Mouse (Mus musculus): Measurements from ENCODE around the gene Dhx34.
"Not testable (repeated sequence)": the region's sequence is repeated elsewhere in the genome, so short reads cannot be mapped to it uniquely, and the experiment has no call there.

Dhx34 gene

DNA sequence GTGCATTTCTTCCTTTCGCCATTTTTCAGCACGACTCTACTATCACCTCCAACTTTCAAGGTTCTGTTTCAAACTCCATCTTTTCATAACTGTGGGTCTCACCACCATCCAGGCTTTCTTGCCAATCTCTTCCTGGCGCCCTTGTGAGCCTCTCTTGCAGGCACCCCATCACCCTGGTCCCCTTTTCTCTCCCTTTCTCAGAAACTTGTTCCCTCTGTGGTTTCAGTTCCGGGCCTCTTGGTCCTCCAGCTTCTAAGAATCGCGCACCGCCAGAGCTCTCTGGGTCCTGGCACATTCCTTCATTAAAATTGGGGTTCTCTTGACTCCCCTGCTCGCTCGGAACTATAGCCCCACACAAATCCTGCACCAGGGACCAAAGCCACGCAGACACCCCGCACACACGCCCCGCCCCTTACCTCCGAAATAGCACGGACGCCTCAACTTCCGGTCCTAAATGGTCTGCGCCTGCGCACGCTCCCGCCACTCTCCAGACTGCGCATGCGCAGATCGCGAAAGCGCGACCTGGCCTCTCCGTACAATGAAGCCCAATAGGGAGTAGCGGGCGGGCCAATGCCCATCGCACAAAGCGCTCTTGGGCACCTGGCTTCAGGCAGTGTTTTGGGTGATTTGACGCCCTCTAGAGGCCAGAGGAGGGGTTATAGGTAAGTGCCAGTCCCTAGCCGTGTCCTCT lies at the start of gene Dhx34:
TSS of gene Dhx34 (minus strand) at position 456 of the 691 bp plus-strand sequence.
- in situ Hi-C loops (cut with MseI, MboI): loop anchor here in 1 of 2 experiments (5.0 kb wide), 1 partner anchor 51 kb away; the partner anchor contains the start of gene Inafm1

DNA sequence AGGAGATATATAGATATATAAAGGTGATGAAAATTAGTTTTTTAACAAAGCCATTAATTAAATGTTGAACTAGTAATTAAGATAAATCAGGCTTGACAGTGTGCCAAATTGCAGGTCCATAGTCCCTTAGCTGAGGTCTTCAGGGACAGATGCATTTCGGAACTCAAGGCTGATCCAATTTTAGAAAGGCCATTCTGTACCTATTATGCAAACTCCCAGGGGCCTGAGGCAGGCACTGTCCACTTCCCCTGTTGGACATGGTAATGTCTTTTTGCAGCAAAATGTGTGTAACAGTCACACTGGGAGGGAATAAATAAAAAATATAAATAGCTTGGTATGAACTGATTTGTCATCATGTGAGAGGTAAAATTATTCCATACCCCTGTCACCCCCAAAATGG lies 49.3 kb upstream of the Dhx34 start:
- in situ Hi-C loops (cut with MseI, MboI): loop anchor here (5.0 kb wide), 2 partner anchors 49 to 79 kb away; partner anchors contain the start of gene Dhx34 (in 1 of the 2)

DNA sequence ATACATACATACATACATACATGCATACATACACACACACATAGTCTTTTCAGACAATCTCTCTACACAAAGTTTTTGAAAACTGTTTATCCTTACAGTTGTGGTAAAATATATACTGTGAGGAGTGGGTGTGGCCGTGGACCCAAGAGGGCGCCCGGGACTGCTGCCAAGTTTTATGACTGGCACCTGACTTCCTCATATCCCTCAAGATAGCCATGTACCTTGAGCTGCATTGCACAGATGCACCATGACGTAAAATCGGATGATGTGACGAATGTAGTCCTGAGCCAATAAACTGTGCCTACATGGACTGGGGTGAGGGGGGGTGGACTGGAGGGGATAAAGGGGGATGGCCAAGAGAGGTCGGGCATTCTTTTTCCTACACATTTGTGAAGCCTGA lies 44.8 kb upstream of the Dhx34 start:
- in situ Hi-C loops (cut with MseI, MboI): not testable (repeated sequence)

DNA sequence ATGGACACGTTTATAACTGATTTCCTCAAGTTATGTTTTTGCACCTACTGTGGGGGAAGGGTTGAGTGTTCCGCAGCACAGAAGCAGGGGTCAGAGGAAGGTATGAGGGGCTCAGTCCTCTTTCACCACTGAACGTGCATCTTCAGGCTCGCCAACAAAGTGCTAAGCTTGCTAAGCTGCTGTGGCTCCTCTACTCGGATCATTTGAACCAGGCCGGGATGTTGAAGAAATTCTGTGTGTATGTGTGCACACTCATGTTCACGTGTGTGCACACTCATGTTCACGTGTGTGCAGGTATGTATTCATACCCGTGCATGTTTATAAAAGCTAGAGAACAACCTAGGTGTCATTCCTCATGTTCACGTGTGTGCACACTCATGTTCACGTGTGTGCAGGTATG lies 44.0 kb upstream of the Dhx34 start:
- in situ Hi-C loops (cut with MseI, MboI): no loop called here

DNA sequence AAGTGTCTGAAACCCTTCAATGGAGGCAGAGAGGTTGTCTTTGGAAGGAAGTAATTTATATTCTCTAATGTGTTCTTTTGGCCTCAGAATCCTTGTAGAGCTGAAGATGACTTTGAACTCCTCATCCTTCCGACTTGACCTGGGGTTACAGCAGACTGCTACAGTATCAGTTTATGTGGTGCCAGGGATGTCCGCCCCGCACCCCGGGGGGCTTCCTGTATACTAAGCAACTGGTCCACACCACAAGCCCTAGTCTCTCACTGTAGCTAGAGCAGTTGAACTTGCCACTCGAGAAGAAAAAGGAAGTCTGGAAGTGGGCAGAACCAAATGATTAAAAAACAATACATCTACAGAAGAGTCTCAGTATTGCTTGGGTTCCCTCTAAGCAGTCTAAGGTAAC lies 42.0 kb upstream of the Dhx34 start:
- in situ Hi-C loops (cut with MseI, MboI): loop anchor here in 1 of 2 experiments (5.0 kb wide), 1 partner anchor 72 kb away; no protein-coding TSS in a partner anchor

DNA sequence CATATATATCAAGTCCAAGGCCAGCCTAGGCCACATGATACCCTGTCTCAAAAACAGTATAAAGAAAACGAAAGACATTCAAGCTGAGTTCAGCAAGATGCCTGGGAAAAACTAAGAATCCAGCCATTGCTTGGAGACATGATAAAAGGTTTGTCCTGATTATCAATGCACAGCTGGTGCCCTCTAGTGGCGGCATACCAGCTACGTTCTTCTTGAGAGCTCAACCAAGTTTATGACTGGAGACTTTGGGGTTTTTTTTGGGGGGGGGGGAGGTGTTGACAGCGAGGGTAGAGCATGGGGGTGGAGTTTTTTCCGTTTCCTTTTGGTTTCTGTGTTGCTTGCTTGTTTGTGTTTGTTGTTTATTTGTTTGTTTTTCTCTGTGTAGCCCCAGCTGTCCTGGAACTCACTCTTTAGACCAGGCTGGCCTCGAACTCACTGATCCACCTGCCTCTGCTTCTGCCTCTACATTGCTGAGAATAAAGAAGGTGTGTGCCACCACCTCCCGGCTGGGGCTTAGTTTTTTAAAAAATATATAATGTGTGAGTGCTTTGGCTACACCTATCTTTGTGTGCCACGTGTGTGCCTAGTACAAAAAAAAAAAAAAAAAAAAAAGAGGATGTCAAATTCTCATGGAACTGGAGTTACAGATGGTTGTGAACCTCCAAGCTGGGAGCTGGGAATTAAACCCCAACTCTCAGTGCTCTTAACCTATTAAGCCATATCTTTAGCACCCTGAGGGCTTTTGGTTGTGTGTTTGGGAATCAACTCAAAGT lies 41.4 kb upstream of the Dhx34 start:
- in situ Hi-C loops (cut with MseI, MboI): loop anchor here in 1 of 2 experiments (5.0 kb wide), 1 partner anchor 71 kb away; no protein-coding TSS in a partner anchor

DNA sequence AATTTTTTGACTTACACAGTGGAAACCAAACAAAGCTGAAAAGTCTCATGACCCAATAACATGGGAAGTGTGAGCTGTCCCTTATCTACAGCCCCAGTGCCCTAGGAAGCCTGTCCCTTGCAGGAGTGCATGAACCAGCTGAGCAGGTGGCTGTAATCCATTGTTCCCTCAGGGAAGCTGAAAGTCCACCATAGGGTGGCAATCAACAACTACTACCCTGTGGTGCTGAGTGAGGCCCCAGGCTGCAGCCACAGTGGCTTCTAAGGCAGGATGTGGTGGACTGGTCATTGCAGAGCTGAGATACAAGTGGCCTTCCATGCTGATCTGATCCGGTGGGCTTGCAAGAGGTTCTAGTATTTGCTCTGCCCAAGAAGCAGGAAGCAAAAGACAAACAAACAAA lies 39.3 kb upstream of the Dhx34 start:
- in situ Hi-C loops (cut with MseI, MboI): loop anchor here in 1 of 2 experiments (5.0 kb wide), 1 partner anchor 69 kb away; no protein-coding TSS in a partner anchor

DNA sequence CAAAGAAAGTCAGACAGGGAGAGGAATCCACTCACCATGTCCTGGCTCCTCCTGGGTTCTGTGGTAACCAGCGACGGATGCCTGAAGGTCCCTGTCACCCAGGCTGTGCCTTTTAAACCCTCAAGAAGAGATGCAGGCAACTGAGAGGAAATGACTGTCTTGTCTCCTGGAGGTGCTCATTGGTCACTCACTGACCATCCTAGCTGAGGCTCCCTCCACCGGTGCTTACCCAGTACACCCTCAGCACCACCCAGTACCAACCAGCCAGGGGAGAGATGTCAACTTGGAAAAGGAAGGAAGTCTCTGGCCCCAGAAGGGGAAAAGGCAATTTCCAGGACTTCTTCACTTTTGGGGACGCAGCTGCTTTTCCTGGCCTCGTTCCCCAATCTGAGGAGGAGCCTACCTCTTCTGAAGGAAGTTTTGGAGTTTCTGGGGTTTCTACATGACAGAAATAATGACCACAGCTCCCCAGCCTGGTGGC lies 37.3 kb upstream of the Dhx34 start, which contains the start of gene C5ar1:
TSS of gene C5ar1 (minus strand) at position 431 of the 481 bp plus-strand sequence.
- in situ Hi-C loops (cut with MseI, MboI): no loop called here

DNA sequence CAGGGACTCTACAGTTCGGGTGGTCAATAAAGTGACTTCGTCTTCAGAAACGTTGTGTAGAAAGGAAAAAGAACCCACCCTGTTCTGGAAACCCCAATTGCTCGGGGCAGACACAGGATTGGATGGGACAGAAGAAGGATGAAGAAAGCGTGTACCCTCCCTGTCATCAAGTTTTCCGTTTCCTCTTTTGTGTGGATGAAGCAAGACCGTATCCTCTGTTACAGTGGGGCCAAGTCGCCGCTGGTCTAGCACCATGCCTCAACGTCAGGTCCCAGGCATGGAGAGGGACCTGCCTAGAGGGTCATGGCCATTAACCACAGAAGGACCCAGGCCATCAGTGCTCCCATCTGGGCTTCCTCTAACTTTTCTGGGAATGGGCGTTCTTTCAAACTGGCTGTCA lies 36.0 kb upstream of the Dhx34 start:
- in situ Hi-C loops (cut with MseI, MboI): no loop called here

DNA sequence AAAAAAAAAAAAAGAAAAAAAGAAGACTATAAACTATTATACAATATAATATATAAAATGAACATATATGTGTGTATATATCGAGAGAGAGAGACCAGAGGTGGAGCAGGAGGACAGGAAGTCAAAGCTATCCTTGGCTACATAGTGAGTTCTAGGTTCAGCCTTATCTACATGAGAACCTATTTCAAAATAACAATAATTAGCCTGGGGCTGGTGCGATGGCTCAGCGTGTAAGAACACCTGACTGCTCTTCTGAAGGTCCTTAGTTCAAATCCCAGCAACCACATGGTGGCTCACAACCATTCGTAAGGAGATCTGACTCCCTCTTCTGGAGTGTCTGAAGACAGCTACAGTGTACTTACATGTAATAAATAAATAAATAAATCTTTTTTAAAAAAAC lies 34.1 kb upstream of the Dhx34 start:
- in situ Hi-C loops (cut with MseI, MboI): not testable (repeated sequence)

DNA sequence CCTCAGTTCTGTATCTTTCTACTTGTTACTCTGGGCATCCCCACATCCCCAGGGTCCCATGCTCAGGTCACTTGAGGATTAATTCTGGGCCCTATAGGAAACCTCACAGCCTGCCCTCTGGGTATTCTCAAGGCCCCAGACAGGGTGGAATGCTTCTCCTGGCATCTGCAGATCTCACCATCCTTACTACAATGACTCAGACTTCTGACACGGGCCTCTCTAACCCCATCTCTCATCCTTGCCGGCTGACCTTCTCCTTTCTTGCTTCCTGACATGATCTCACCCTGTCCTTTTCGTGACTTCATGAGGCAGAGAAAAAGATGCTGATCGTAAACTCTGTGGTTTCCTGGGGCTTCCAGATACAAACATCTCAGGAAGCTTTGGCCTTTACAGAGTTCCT lies 32.4 kb upstream of the Dhx34 start:
- in situ Hi-C loops (cut with MseI, MboI): no loop called here

DNA sequence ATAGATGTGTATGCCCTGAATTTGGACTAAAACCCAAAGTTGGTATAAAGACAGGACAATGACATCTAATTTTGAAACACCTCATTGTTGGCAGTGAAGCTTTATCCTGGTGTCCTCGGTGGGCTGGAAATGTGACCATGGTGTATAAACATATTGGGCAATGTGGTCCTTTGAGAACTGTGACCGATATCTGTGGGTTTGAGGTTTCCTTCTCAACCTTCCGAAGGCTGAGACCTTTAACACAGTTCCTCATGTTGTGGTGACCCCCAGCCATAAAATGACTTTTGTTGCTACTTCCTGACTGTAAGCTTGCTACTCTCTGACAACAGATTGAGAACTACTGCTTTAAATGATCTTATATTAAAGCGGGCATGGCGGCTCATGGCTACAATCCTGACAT lies 28.9 kb upstream of the Dhx34 start:
- in situ Hi-C loops (cut with MseI, MboI): no loop called here

DNA sequence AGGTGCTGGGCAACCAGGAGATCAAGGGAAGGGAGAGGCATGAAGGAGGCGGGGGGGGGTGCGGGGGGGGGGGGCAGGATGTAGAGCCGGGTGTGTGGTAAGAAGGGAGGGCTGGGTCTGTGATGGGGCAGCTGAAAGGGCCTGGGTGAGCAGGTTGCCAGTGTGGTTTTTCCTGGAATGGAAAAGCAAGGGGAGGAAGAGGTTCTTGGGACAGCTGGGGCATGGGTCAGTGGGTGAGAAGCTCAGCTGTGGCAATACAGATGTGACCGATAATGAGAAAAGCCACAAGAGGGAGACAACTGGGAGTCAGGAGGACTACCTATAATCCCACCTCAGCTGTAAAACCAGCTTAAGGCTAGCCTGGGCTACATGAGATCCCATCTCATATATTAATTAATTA lies 24.1 kb upstream of the Dhx34 start:
- in situ Hi-C loops (cut with MseI, MboI): no loop called here

DNA sequence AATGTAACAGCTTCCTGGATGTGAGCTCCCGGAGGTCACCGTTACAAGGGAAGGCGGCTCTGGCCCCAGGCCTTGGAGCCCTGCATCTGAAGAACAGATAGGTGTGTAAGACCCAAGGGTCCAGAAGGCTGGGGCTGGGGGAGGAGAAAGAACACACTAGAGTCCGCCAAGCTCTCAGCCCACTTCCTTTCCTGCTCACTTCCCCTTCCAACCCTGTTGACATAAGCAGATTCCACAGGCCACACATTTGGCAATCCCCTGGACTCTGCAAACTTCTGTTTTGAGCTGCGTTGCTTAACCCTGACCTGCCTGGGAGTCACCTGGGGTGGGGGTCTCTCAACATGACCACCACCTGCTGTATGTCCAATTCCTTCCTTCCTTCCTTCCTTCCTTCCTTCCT lies 22.2 kb upstream of the Dhx34 start, which contains the start of gene C5ar2:
TSS of gene C5ar2 (minus strand) at position 88 of the 400 bp plus-strand sequence.
- in situ Hi-C loops (cut with MseI, MboI): no loop called here

DNA sequence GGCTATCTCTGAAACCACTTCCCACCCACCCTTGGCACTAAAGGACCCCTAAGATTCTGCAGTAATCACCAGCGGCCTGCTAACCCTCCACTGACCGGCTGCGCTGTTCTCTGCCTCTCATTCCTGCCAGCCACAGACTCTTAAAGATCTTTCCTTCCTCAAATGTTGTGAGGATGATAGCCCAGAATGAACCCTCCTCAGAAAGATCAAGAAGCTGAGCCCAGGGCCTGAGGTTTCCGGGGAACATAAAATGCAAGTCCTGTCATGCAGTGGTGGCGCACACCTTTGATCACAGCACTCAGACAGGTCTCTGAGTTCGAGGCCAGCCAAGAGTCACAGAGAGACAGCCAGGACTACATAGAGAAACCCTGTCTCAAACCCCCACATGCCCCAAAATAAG lies 20.4 kb upstream of the Dhx34 start:
- in situ Hi-C loops (cut with MseI, MboI): no loop called here

DNA sequence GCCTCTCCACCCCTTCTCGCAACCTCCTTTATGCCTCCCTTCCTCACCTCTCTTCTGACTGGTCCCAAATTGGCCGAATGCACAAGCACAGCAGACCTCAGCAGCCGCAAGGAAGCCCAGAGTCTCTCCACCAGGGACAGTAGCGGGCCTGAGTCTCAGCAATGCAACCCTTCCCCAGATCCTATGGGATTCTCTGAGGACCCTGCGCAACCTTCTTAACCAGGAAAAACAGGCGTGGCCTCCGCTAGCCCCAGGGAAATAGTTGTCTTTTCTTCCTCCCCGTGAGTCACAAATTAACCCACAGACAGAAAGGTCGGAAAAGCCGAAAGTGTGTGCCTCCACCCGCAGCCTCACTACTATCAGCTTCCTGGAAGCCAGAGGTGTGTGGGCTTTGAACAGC lies 19.9 kb upstream of the Dhx34 start:
- in situ Hi-C loops (cut with MseI, MboI): no loop called here

DNA sequence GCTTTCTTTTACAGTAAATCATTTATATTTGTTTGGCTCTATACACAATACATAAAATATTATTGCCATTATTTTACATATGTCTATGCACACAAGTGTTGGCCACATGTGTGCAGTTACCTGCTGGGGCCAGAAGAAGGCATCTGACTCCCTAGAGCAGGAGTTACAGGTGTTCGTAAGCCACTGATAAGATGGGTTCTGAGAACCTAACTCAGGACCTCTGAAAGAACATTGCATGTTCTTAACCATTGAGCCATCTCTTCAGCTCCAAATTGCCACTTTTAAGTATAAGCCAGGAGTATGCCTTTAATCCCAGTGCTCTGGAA lies 19.1 kb upstream of the Dhx34 start:
- in situ Hi-C loops (cut with MseI, MboI): no loop called here

DNA sequence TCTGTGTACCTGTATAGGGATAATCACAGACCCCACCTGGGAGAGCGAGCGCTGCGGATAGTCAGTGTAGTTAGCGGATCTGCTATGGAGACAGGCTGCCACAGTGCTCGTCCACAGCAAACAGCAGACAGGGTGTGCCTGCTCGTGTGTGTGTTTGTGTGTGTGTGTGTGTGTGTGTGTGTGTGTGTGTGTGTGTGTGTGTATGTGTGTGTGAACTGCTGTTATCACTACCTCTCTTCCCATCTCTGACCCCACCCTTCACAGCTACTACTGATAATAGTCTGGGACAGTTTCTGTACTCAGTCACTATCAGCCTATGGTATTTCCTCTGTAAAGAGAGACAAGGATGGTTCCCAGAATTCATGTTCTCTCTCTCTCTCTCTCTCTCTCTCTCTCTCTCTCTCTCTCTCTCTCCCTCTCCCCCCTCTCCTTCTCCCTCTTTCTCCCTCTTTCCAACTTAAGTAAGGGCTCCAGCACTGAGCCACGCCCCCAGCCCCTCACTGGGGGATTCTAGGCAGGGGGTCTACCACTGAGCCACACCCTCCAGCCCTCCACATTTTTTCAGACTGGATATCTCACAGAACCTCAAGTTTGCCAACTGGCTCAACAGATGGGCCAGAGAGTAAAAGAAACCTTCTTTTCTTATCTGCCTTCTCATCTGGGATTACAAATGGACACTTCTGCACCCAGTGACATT lies 18.6 kb upstream of the Dhx34 start:
- in situ Hi-C loops (cut with MseI, MboI): no loop called here

DNA sequence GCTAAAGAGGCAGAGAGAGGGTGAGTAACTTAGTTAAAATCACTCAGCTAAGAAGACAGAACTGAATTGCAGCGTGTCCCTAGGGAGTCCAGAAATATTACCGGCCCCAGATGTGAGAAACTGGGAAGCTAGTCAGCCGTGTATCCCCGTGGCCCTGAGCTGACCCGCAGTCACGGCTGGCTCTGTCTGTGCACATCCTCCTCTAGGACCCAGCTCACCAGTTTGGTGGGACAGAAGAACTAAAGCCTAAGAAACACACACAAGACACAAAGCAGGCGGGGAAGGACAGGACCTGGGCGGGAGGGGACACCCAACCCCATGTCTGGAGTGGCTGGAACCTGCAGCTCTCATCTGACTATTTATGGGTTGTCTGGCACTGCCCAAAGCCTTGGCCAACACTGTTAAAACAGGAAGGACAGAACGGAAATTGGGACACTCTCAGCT lies 17.7 kb upstream of the Dhx34 start:
- in situ Hi-C loops (cut with MseI, MboI): no loop called here

DNA sequence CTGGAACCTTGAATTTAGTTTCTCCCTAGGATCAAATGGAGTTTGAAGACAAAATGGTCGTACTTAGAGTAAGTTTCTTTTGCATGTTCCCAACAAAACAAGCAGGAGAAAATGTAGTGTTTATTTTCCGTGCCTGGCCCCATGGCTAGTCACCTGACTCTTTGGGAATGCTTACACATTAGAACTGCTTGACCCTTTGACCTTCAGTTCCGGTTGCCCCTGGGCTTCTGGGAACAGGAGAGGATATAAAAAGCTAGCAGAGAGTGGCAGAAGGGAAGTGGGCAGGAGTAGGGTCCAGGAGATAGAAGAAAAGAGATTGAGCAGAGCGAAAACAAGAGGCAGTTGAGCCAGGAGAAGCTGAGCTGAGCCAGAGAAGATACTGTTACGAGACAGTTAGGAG lies 8.0 kb upstream of the Dhx34 start:
- in situ Hi-C loops (cut with MseI, MboI): no loop called here

DNA sequence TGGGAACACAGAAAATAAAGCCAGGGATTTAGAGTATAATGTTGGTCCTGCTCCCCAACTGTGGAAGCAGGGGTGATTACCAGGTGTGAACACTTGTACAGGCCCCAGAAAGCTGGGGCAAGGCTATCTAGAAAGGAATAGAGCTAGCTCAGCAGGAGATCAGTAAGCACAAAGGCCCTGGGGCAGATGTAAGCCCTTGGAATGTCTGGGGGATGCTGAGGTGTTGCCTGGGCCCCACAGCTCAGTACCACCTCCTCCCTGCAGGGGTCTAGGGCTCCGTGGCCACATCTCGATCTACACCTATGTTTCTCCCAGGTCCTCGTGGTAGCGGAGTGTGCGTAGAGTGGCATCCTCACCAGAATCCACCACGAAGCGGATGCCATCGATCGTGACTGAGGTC lies 7.9 kb downstream of the Dhx34 start:
- in situ Hi-C loops (cut with MseI, MboI): no loop called here

DNA sequence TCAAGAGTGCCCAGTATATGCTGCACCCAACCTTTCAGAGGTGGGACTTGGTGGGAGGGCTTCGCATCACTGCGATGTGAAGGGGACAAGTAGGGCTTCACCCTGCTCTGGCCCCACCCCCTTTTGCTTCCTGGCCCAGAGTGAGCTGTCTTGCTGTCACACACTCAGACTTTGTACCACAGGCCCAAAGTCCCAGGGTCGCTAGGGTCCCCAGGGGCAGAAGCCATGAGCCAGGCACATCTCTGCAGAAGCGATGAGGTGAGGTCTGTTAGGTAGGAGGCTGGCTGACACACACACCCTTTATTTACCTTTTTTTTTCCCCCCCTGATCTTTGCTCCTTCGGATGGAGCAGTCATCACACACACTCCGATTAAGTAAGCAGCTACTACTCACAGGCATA lies 8.6 kb downstream of the Dhx34 start:
- in situ Hi-C loops (cut with MseI, MboI): no loop called here

All from mouse trophoblast stem cell (cell line).